Mouse (Mus musculus) myocyte (in vitro differentiated cells): ENCODE measurements around the gene Plcl2. TPM values are rescaled to one million over a fixed set of nuclear protein-coding genes. Genes with fewer than 3 reads are reported as not detected.
A peak's percentile ranks its signal among the peaks of the same experiment; 100 is the strongest.

Experiments used
- H3K27me3 ChIP-seq: one replicate; pipeline ENCODE4 v1.6.1; 2011; ENCODE audit not compliant: control insufficient read depth, insufficient read depth, insufficient read length
- H3K36me3 ChIP-seq: one replicate; pipeline ENCODE4 v1.6.1; 2011; ENCODE audit not compliant: control insufficient read depth, insufficient read depth
- H3K4me2 ChIP-seq: one replicate; pipeline ENCODE4 v1.6.1; 2011; ENCODE audit warnings: low read depth, control low read depth
- H3K4me3 ChIP-seq: one replicate; pipeline ENCODE4 v1.5.1; 2011; ENCODE audit warnings: mild to moderate bottlenecking, control low read depth, moderate library complexity
- H3K79me2 ChIP-seq: one replicate; pipeline ENCODE4 v1.6.1; 2011; ENCODE audit not compliant: control insufficient read depth, insufficient read depth
- H3ac ChIP-seq: one replicate; pipeline ENCODE4 v1.6.1; 2011; ENCODE audit not compliant: control insufficient read depth, insufficient read length
- CEBPB ChIP-seq: IDR thresholded peaks from 2 replicates; pipeline ENCODE4 v1.6.1; 2011; ENCODE audit warnings: mild to moderate bottlenecking, moderate library complexity; ENCODE audit not compliant: poor library complexity, insufficient read depth, severe bottlenecking
- E2F4 ChIP-seq: IDR thresholded peaks from one replicate; pipeline ENCODE4 v1.6.1; 2011; ENCODE audit warnings: mild to moderate bottlenecking, control low read depth, moderate library complexity; ENCODE audit not compliant: insufficient read depth
- MAX ChIP-seq: IDR thresholded peaks from one replicate; pipeline ENCODE4 v1.6.1; 2011; ENCODE audit warnings: low read depth, mild to moderate bottlenecking, control low read depth
- MYOD1 ChIP-seq, 3 experiments: IDR thresholded peaks; one replicate each; pipeline ENCODE4 v1.6.1; 2011; ENCODE audit warnings: control low read depth in 2 of 3, low read depth in 2 of 3, mild to moderate bottlenecking in 2 of 3, moderate library complexity in 1 of 3; ENCODE audit not compliant: insufficient read length in 2 of 3, control insufficient read depth in 1 of 3
- MYOG ChIP-seq, 3 experiments: IDR thresholded peaks; one replicate each; pipeline ENCODE4 v1.6.1; 2011; ENCODE audit warnings: control low read depth in 2 of 3, low read depth in 2 of 3, mild to moderate bottlenecking in 2 of 3; ENCODE audit not compliant: insufficient read length in 2 of 3, control insufficient read depth in 1 of 3, insufficient read depth in 1 of 3
- POLR2A ChIP-seq: IDR thresholded peaks from one replicate; pipeline ENCODE4 v1.6.1; 2011; ENCODE audit warnings: low read depth, mild to moderate bottlenecking, control low read depth, moderate library complexity; ENCODE audit not compliant: insufficient read length
- POLR2AphosphoS2 ChIP-seq: IDR thresholded peaks from one replicate; pipeline ENCODE4 v1.6.1; 2011; ENCODE audit warnings: low read depth, control low read depth; ENCODE audit not compliant: insufficient read length
- REST ChIP-seq: IDR thresholded peaks from one replicate; pipeline ENCODE4 v1.6.1; 2011; ENCODE audit warnings: mild to moderate bottlenecking, control low read depth, moderate library complexity; ENCODE audit not compliant: insufficient read depth, insufficient read length
- SRF ChIP-seq: IDR thresholded peaks from one replicate; pipeline ENCODE4 v1.6.1; 2011; ENCODE audit warnings: low read depth; ENCODE audit not compliant: control insufficient read depth, insufficient read length
- TCF12 ChIP-seq: IDR thresholded peaks from one replicate; pipeline ENCODE4 v1.6.1; 2011; ENCODE audit warnings: mild to moderate bottlenecking, control low read depth; ENCODE audit not compliant: poor library complexity, insufficient read depth, severe bottlenecking
- TCF3 ChIP-seq: IDR thresholded peaks from one replicate; pipeline ENCODE4 v1.6.1; 2011; ENCODE audit warnings: low read depth, control low read depth; ENCODE audit not compliant: insufficient read length
- USF1 ChIP-seq: IDR thresholded peaks from one replicate; pipeline ENCODE4 v1.6.1; 2011; ENCODE audit warnings: low read depth, mild to moderate bottlenecking, control low read depth, moderate library complexity
- polyA plus RNA-seq: library from polyadenylated mRNA; unstranded; fragments of >200 nt; fragmentation: generic; extraction: Trizol; gene quantifications from one replicate; pipeline ENCODE4 v1.2.1, GENCODE M21; 2012; ENCODE audit warnings: missing spikeins

Plcl2 gene
- polyA plus RNA-seq, 1 experiment, result 13.2 TPM

GRCm38 (mm10) chr17:50600178-50600577 lies 91.0 kb downstream of the Plcl2 start:
- Histone ChIP-seq H3K79me2 (no peaks in the 10 kb centered on the region), H3K27me3 (no peaks in the 10 kb centered on the region), H3K4me3 (no peak overlapping the region), H3K36me3 (no peaks in the 10 kb centered on the region), H3ac (no peak overlapping the region), H3K4me2 (no peak overlapping the region)
- TF ChIP-seq MAX, result no peak
- TF ChIP-seq TCF12, result no peak
- peak in 1 of 3 experiments; percentile 21 for TF ChIP-seq MYOD1 (IDR thresholded peaks at IDR 0.05; ENCODE audit: control insufficient read depth in 1 of 3, insufficient read length in 2 of 3, low read depth in 2 of 3)
- no peak for TF ChIP-seq E2F4
- TF ChIP-seq REST, result no peak
- no peak for TF ChIP-seq POLR2AphosphoS2
- TF ChIP-seq MYOG (IDR thresholded peaks at IDR 0.05; ENCODE audit: control insufficient read depth in 1 of 3, insufficient read depth in 1 of 3, insufficient read length in 2 of 3, low read depth in 2 of 3), result peak in 2 of 3 experiments; percentile 13 to 15

- no peaks in the 10 kb centered on the region for H3K36me3 ChIP-seq
- TF ChIP-seq POLR2AphosphoS2, result no peak
- TF ChIP-seq SRF, result no peak
- TF ChIP-seq TCF12, result no peak
- no peak for TF ChIP-seq TCF3
- TF ChIP-seq MYOD1 (IDR thresholded peaks at IDR 0.05; ENCODE audit: control insufficient read depth in 1 of 3, insufficient read length in 2 of 3, low read depth in 2 of 3), result no peak
- no peak for TF ChIP-seq E2F4
- TF ChIP-seq REST, result no peak
- no peak for TF ChIP-seq MAX
- TF ChIP-seq MYOG (IDR thresholded peaks at IDR 0.05; ENCODE audit: control insufficient read depth in 1 of 3, insufficient read depth in 1 of 3, insufficient read length in 2 of 3, low read depth in 2 of 3), result no peak
- TF ChIP-seq USF1, result no peak
- no peak for TF ChIP-seq POLR2A
- TF ChIP-seq CEBPB, result no peak
- H3ac ChIP-seq, result no peak overlapping the region
- no peaks in the 10 kb centered on the region for H3K79me2 ChIP-seq
- H3K27me3 ChIP-seq, result no peaks in the 10 kb centered on the region
- no peak overlapping the region for H3K4me3 ChIP-seq
- no peak overlapping the region for H3K4me2 ChIP-seq
Observed at GRCm38 (mm10) chr17:50600696-50601095, 91.5 kb downstream of the Plcl2 start.

GRCm38 (mm10) chr17:50606890-50607289 lies 97.7 kb downstream of the Plcl2 start:
- Histone ChIP-seq H3K36me3 (peaks cover 4% of the 10 kb centered on the region), H3K4me3 (no peak overlapping the region), H3ac (no peak overlapping the region), H3K27me3 (no peaks in the 10 kb centered on the region), H3K79me2 (no peaks in the 10 kb centered on the region), H3K4me2 (no peak overlapping the region)
- no peak for TF ChIP-seq MYOG (IDR thresholded peaks at IDR 0.05; ENCODE audit: control insufficient read depth in 1 of 3, insufficient read depth in 1 of 3, insufficient read length in 2 of 3, low read depth in 2 of 3)
- TF ChIP-seq TCF3, result no peak
- TF ChIP-seq SRF, result no peak
- no peak for TF ChIP-seq POLR2AphosphoS2
- TF ChIP-seq POLR2A, result no peak
- TF ChIP-seq REST, result no peak
- no peak for TF ChIP-seq CEBPB
- no peak for TF ChIP-seq TCF12
- TF ChIP-seq E2F4, result no peak
- no peak for TF ChIP-seq MYOD1 (IDR thresholded peaks at IDR 0.05; ENCODE audit: control insufficient read depth in 1 of 3, insufficient read length in 2 of 3, low read depth in 2 of 3)
- no peak for TF ChIP-seq USF1
- TF ChIP-seq MAX, result no peak

GRCm38 (mm10) chr17:50609908-50610307 lies 100.7 kb downstream of the Plcl2 start:
- Histone ChIP-seq H3K79me2 (no peaks in the 10 kb centered on the region), H3ac (no peak overlapping the region), H3K36me3 (peaks cover 10% of the 10 kb centered on the region), H3K4me3 (no peak overlapping the region), H3K4me2 (no peak overlapping the region), H3K27me3 (no peaks in the 10 kb centered on the region)
- TF ChIP-seq E2F4 (no peak), TCF3 (no peak), REST (no peak), CEBPB (no peak), USF1 (no peak), TCF12 (no peak), MYOD1 (IDR thresholded peaks at IDR 0.05; ENCODE audit: control insufficient read depth in 1 of 3, insufficient read length in 2 of 3, low read depth in 2 of 3) (no peak), POLR2AphosphoS2 (no peak), MYOG (IDR thresholded peaks at IDR 0.05; ENCODE audit: control insufficient read depth in 1 of 3, insufficient read depth in 1 of 3, insufficient read length in 2 of 3, low read depth in 2 of 3) (no peak), POLR2A (no peak), SRF (no peak), MAX (no peak)
